Mouse (Mus musculus) hindbrain, embryonic 16.5 days (tissue): Measurements from ENCODE around the gene Ankrd53. TPM values are rescaled to one million over a fixed set of nuclear protein-coding genes. Genes with fewer than 3 reads are reported as not detected.

Experiments used
- ATAC-seq: fragments of 200-750 bp; cut with Nextera tagmentation; 2 replicates; pipeline ENCODE4 v1.8.0; 2017; ENCODE audit warnings: moderate TSS enrichment, moderate library complexity
- H3K27ac ChIP-seq: fragments of 300-500 bp; sonication (generic); 2 replicates; pipeline ENCODE4 v1.5.1; 2014; ENCODE audit warnings: low read depth, mild to moderate bottlenecking, control low read depth, low read length, moderate library complexity
- H3K27me3 ChIP-seq: fragments of 300-500 bp; sonication (generic); replicated peaks from 2 replicates; pipeline ENCODE4 v1.6.1; 2014; ENCODE audit warnings: low read length; ENCODE audit not compliant: control insufficient read depth, insufficient read depth
- H3K36me3 ChIP-seq: fragments of 300-500 bp; sonication (generic); 2 replicates; pipeline ENCODE4 v1.6.1; 2014; ENCODE audit warnings: mild to moderate bottlenecking, low read length, moderate library complexity, mixed read lengths; ENCODE audit not compliant: control insufficient read depth, insufficient read depth
- H3K4me1 ChIP-seq: fragments of 300-500 bp; sonication (generic); 2 replicates; pipeline ENCODE4 v1.6.1; 2014; ENCODE audit warnings: low read depth, low read length; ENCODE audit not compliant: control insufficient read depth, insufficient read depth
- H3K4me2 ChIP-seq: fragments of 300-500 bp; sonication (generic); 2 replicates; pipeline ENCODE4 v1.6.1; 2014; ENCODE audit warnings: mild to moderate bottlenecking, low read length, control low read depth, moderate library complexity
- H3K4me3 ChIP-seq: fragments of 300-500 bp; sonication (generic); 2 replicates; pipeline ENCODE4 v1.5.1; 2014; ENCODE audit warnings: mild to moderate bottlenecking, low read length, control low read depth, moderate library complexity
- H3K9ac ChIP-seq: fragments of 300-500 bp; sonication (generic); 2 replicates; pipeline ENCODE4 v1.6.1; 2014; ENCODE audit warnings: low read depth, mild to moderate bottlenecking, control low read depth, low read length, moderate library complexity
- H3K9me3 ChIP-seq: fragments of 300-500 bp; sonication (generic); 2 replicates; pipeline ENCODE4 v1.6.1; 2014; ENCODE audit warnings: mild to moderate bottlenecking, low read length, moderate library complexity; ENCODE audit not compliant: control insufficient read depth
- WGBS: fragments of 180-500 bp; shearing (Covaris S2); extraction: QIAGEN DNeasy Blood & Tissue Kit; methylation state at CpG from one replicate; pipeline ENCODE4 v1.1.7; 2014; 5-methylcytosine and 5-hydroxymethylcytosine counted together
- polyA plus RNA-seq: library from polyadenylated mRNA; unstranded; fragments of >200 nt; fragmentation: Nextera tagmentation; extraction: Ambion mirVana; gene quantifications from 2 replicates; pipeline ENCODE4 v1.2.1, GENCODE M21; 2015

The Ankrd53 gene
- polyA plus RNA-seq, 1 experiment from 2014 or later, result not detected

GRCm38 (mm10) chr6:83729350-83729970 lies 33.0 kb upstream of the Ankrd53 start:
- Histone ChIP-seq H3K9me3 (peaks cover 3% of the 10 kb centered on the region; the same call in 1 of the 2 replicates), H3K4me1 (no peaks in the 10 kb centered on the region), H3K36me3 (no peaks in the 10 kb centered on the region), H3K27ac (no peak overlapping the region), H3K4me2 (no peak overlapping the region), H3K4me3 (no peak overlapping the region), H3K9ac (no peak overlapping the region), H3K27me3 (no peaks in the 10 kb centered on the region)
- no peak for ATAC-seq
- 68% methylated on average over 14 of the region's 14 CpGs for WGBS

GRCm38 (mm10) chr6:83731128-83731527 lies 31.3 kb upstream of the Ankrd53 start:
- no peak for ATAC-seq
- no peaks in the 10 kb centered on the region for H3K27me3 ChIP-seq
- H3K4me1 ChIP-seq, result no peaks in the 10 kb centered on the region
- H3K9ac ChIP-seq, result no peak overlapping the region
- H3K27ac ChIP-seq, result no peak overlapping the region
- WGBS, result 34% methylated on average over 5 of the region's 5 CpGs
- no peaks in the 10 kb centered on the region for H3K36me3 ChIP-seq
- H3K4me3 ChIP-seq, result no peak overlapping the region
- H3K4me2 ChIP-seq, result no peak overlapping the region
- H3K9me3 ChIP-seq, result peaks cover 3% of the 10 kb centered on the region; the same call in 1 of the 2 replicates

DNA sequence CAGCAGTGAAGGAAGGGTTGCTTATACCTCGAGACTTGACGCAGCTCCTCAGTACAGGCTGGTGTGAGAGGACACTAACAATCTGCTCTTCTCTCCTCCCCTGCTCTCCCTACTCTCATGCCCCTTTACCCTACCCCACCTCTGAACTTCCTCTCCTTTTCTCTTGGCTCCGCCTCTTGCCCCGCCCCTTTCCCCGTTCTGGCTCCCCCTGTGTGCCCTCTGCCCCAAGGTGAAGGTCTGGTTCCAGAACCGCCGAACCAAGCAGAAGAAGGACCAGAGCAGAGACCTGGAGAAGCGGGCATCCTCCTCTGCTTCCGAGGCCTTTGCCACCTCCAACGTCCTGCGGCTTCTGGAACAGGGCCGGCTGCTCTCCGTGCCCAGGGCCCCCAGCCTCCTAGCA lies 25.1 kb upstream of the Ankrd53 start:
- Histone ChIP-seq H3K4me3 (no peak overlapping the region), H3K9me3 (peaks cover 3% of the 10 kb centered on the region; the same call in 1 of the 2 replicates), H3K27ac (no peak overlapping the region), H3K27me3 (no peaks in the 10 kb centered on the region), H3K4me1 (no peaks in the 10 kb centered on the region), H3K4me2 (no peak overlapping the region), H3K36me3 (no peaks in the 10 kb centered on the region), H3K9ac (no peak overlapping the region)
- no peak for ATAC-seq
- 33% methylated on average over 12 of the region's 13 CpGs for WGBS

- Histone ChIP-seq H3K4me1 (no peaks in the 10 kb centered on the region), H3K4me3 (no peak overlapping the region), H3K36me3 (no peaks in the 10 kb centered on the region), H3K9me3 (peaks cover 3% of the 10 kb centered on the region; the same call in 1 of the 2 replicates), H3K4me2 (no peak overlapping the region), H3K9ac (no peak overlapping the region), H3K27me3 (no peaks in the 10 kb centered on the region), H3K27ac (no peak overlapping the region)
- 76% methylated on average over 6 of the region's 6 CpGs for WGBS
- no peak for ATAC-seq
Observed at GRCm38 (mm10) chr6:83738596-83738995, 23.8 kb upstream of the Ankrd53 start.

GRCm38 (mm10) chr6:83742761-83743160 lies 19.7 kb upstream of the Ankrd53 start, which contains the start of gene Atp6v1b1:
Gene Atp6v1b1, plus strand, starts transcription at chr6:83742990.
- ATAC-seq, result no peak
- Histone ChIP-seq H3K36me3 (no peaks in the 10 kb centered on the region), H3K27me3 (no peaks in the 10 kb centered on the region; the same call in 1 of the 2 replicates), H3K9me3 (no peaks in the 10 kb centered on the region), H3K9ac (no peak within 1 kb of the TSS), H3K4me2 (no peak within 1 kb of the TSS), H3K4me3 (no peak within 1 kb of the TSS), H3K27ac (no peak within 1 kb of the TSS), H3K4me1 (no peaks in the 10 kb centered on the region)
- 48% methylated on average over 5 of the region's 5 CpGs for WGBS

GRCm38 (mm10) chr6:83743212-83743611 lies 19.2 kb upstream of the Ankrd53 start:
- no peak overlapping the region for H3K4me3 ChIP-seq
- no peaks in the 10 kb centered on the region; the same call in 1 of the 2 replicates for H3K27me3 ChIP-seq
- H3K9ac ChIP-seq, result no peak overlapping the region
- ATAC-seq, result no peak
- 57% methylated on average over 5 of the region's 5 CpGs for WGBS
- no peak overlapping the region for H3K27ac ChIP-seq
- H3K36me3 ChIP-seq, result no peaks in the 10 kb centered on the region
- no peaks in the 10 kb centered on the region for H3K9me3 ChIP-seq
- no peak overlapping the region for H3K4me2 ChIP-seq
- H3K4me1 ChIP-seq, result no peaks in the 10 kb centered on the region

GRCm38 (mm10) chr6:83744126-83744525 lies 18.3 kb upstream of the Ankrd53 start:
- WGBS, result 72% methylated on average over 5 of the region's 5 CpGs
- Histone ChIP-seq H3K4me3 (no peak overlapping the region), H3K9ac (no peak overlapping the region), H3K27ac (no peak overlapping the region), H3K9me3 (no peaks in the 10 kb centered on the region), H3K36me3 (no peaks in the 10 kb centered on the region), H3K4me1 (no peaks in the 10 kb centered on the region), H3K4me2 (no peak overlapping the region), H3K27me3 (no peaks in the 10 kb centered on the region; the same call in 1 of the 2 replicates)
- ATAC-seq, result no peak

DNA sequence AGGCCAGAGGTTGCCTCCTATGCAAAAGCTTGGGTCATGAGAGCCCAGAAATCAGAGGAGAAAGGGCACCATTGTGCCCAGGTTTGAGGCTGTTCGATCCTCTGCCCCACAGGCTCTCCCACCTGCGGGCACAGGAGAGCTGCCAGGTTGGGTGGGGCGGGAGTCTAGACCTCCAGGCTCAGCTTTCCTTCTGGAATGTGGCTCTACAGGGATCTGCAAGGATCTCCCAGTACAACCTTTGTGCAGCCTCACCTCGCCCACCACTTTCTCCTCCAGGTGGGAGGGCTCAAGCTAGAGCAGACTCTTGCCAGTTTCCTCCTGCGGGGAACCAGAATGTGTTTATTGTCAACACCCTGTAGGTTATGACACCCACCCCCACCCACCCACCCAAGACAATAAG lies 17.9 kb upstream of the Ankrd53 start:
- H3K36me3 ChIP-seq, result no peaks in the 10 kb centered on the region
- no peak overlapping the region for H3K9ac ChIP-seq
- ATAC-seq, result no peak
- no peaks in the 10 kb centered on the region for H3K9me3 ChIP-seq
- WGBS, result 58% methylated on average over 5 of the region's 5 CpGs
- H3K4me3 ChIP-seq, result no peak overlapping the region
- no peaks in the 10 kb centered on the region; the same call in 1 of the 2 replicates for H3K27me3 ChIP-seq
- no peaks in the 10 kb centered on the region for H3K4me1 ChIP-seq
- no peak overlapping the region for H3K27ac ChIP-seq
- no peak overlapping the region for H3K4me2 ChIP-seq

DNA sequence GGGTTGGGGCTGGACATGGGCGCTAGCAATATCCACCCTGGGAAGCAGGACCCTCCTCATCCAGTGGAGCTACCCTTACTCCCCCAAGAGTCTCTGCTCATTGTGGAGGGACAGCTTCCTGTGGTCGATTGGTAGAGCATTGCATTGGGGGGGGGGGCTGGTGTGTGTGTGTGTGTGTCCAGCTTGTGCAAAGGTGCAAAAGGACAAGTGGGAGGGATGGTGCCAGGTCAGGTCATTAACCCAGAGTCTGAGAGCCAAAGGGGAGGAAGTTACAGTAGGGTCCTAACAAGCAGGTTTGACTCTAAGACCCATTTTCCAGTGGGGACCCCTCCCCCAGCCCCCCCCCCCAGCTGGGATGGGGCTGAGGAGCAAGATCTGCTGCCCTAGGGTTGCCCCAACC lies 17.0 kb upstream of the Ankrd53 start:
- no peak overlapping the region for H3K4me2 ChIP-seq
- 54% methylated on average over 2 of the region's 2 CpGs for WGBS
- H3K27ac ChIP-seq, result no peak overlapping the region
- no peak overlapping the region for H3K9ac ChIP-seq
- no peak overlapping the region for H3K4me3 ChIP-seq
- H3K36me3 ChIP-seq, result no peaks in the 10 kb centered on the region
- H3K9me3 ChIP-seq, result no peaks in the 10 kb centered on the region
- H3K4me1 ChIP-seq, result no peaks in the 10 kb centered on the region
- H3K27me3 ChIP-seq, result no peaks in the 10 kb centered on the region; the same call in 1 of the 2 replicates
- no peak for ATAC-seq
